Mouse (Mus musculus): ENCODE data around the gene Hist1h4j.

The Hist1h4j gene

DNA sequence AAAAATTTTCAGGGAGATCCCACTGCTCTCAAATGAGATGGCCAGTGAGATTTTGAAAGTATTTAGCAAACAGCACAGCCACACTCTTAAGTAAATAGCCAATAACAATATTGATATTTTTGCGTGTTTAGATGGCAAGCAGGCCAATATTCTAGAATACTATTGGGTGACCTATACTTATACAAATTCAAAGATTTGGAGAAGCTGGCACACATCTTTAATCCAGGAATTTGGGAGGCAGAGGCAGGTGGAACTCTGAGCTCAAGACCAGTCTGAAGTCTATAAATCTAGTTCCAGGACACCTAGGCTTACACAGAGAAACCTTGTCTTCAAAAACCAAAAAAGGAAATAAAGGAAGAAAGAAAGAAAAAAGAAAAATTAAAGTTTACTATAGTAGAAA is 46.8 kb downstream of the Hist1h4j start:
- no peak for DNase-seq

- peak in 1 of 2 experiments; percentile 40 for DNase-seq
These were observed 47.7 kb downstream of the Hist1h4j start for GRCm38 (mm10) chr13:21782361-21783254.

GRCm38 (mm10) chr13:21783255-21783617 is 48.4 kb downstream of the Hist1h4j start, which contains the start of gene Hist1h3i:
Gene Hist1h3i (minus strand): TSS chr13:21783370.
- DNase-seq: peak; percentile 61 to 65

GRCm38 (mm10) chr13:21783734-21784161 is 48.9 kb downstream of the Hist1h4j start:
- peak in 1 of 2 experiments; percentile 17 for DNase-seq

DNA sequence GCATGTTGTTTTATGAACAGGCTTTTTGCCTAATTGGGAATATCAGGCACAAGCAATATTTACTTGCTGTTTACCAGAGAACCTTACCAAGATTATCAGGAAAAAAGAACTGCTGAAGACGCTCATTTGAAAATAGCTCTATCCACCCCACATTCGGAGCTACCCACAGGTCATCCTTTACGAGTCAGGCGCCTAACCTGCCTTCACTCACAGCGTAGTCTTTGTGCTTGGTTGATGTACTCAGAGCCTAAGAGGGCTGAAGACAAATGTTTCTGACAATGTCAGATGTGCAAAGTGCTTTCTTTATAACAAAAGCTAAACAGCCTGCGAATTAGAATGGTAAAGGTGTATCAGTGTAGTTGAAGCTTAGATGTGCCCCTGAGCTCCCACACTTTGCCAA is 49.4 kb downstream of the Hist1h4j start:
- no peak for DNase-seq
